Mouse (Mus musculus) heart, adult 2 months (tissue): ENCODE data around the gene Bgn.

Experiments
- CTCF ChIP-seq: fragments of 200-600 bp; IDR thresholded peaks from 2 replicates; pipeline ENCODE4 v1.8.1; 2022; ENCODE audit warnings: antibody characterized with exemption, mild to moderate bottlenecking, moderate library complexity
- EP300 ChIP-seq: fragments of 200-500 bp; IDR thresholded peaks from 2 replicates; pipeline ENCODE4 v1.6.1; 2011; ENCODE audit warnings: low read depth, low read length, control low read depth; ENCODE audit not compliant: insufficient read depth

DNA sequence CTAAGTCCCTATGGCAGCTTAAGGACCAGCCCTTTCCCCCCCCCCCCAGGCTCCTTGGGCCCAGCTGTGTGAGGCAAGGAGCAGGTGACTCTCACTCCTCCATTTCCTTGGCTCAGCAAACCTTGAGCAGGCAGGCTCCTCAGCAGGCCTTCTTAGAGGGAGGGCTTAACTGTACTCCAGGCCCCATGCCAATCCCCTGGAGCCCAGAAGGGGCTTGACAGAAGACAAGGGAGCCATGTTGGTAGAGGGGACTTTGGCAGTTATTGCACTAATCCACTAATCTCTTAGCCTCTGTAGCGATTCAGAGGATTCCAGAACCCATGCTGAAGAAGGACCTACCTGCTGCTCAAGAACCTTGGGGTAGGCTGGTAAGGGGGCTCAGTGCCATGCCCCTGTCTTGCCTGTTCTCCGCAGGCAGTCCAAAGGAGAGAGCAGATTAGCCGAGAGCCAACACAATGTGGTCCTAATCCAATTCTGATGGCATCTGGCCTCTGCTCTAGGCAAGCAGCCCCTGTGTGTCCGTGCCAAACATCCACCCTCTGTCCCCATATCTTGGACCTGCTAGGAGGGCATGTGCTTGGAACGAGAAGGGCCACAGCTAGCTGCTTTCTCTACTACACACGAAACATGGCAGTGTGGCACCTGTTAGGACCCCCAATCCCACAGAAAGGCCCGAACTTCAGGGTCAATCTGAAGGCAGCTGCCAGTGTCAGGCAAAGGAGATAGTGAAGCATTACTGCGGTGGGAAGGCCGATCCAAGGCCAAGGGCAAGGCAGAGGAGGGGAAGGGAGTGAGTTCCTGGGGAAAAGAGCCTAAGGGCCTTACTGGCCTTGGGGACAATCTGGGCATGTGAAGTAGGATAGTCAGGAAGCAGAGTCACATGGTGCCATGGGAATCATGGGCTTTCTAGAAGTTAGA lies 42.1 kb downstream of the Bgn start:
- no peak for TF ChIP-seq EP300
- TF ChIP-seq CTCF: no peak
